Mouse (Mus musculus) midbrain, postnatal 0 days (tissue): ENCODE results near the gene Ccdc152. TPM values are rescaled to one million over a fixed set of nuclear protein-coding genes. Genes with fewer than 3 reads are reported as not detected.

Experiments
- ATAC-seq: fragments of 200-750 bp; cut with Nextera tagmentation; 2 replicates; pipeline ENCODE4 v1.8.0; 2017; ENCODE audit warnings: moderate number of reproducible peaks, mild to moderate bottlenecking, moderate TSS enrichment, moderate library complexity; ENCODE audit not compliant: low FRiP score
- DNase-seq: peaks from one replicate; pipeline ENCODE4 v3.0.0-alpha.2; 2015; ENCODE audit warnings: low spot score
- H3K27ac ChIP-seq: fragments of 300-500 bp; sonication (generic); 2 replicates; pipeline ENCODE4 v1.5.1; 2014; ENCODE audit warnings: low read depth, mild to moderate bottlenecking, low read length, mixed read lengths
- H3K27me3 ChIP-seq: fragments of 300-500 bp; sonication (generic); 2 replicates; pipeline ENCODE4 v1.6.1; 2014; ENCODE audit warnings: low read length, control low read depth, mixed read lengths; ENCODE audit not compliant: insufficient read depth
- H3K36me3 ChIP-seq: fragments of 300-500 bp; sonication (generic); 2 replicates; pipeline ENCODE4 v1.6.1; 2014; ENCODE audit warnings: low read length, control low read depth, mixed read lengths; ENCODE audit not compliant: insufficient read depth
- H3K4me1 ChIP-seq: fragments of 300-500 bp; sonication (generic); 2 replicates; pipeline ENCODE4 v1.6.1; 2014; ENCODE audit warnings: mild to moderate bottlenecking, control low read depth, antibody characterized with exemption, low read length, mixed read lengths; ENCODE audit not compliant: insufficient read depth
- H3K4me2 ChIP-seq: fragments of 300-500 bp; sonication (generic); 2 replicates; pipeline ENCODE4 v1.6.1; 2014; ENCODE audit warnings: low read depth, mild to moderate bottlenecking, low read length, mixed read lengths; ENCODE audit not compliant: poor library complexity, severe bottlenecking
- H3K4me3 ChIP-seq: fragments of 300-500 bp; sonication (generic); 2 replicates; pipeline ENCODE4 v1.5.1; 2014; ENCODE audit warnings: low read depth, mild to moderate bottlenecking, low read length, moderate library complexity
- H3K9ac ChIP-seq: fragments of 300-500 bp; sonication (generic); replicated peaks from 2 replicates; pipeline ENCODE4 v1.6.1; 2014; ENCODE audit warnings: mild to moderate bottlenecking, low read length, moderate library complexity, mixed read lengths; ENCODE audit not compliant: poor library complexity, severe bottlenecking
- H3K9me3 ChIP-seq: fragments of 300-500 bp; sonication (generic); 2 replicates; pipeline ENCODE4 v1.6.1; 2016; ENCODE audit warnings: low read length, control low read depth
- CTCF ChIP-seq: IDR thresholded peaks from 2 replicates; pipeline ENCODE4 v1.5.1; 2016; ENCODE audit warnings: antibody characterized with exemption, mild to moderate bottlenecking
- WGBS: fragments of 180-500 bp; shearing (Covaris S2); extraction: QIAGEN DNeasy Blood & Tissue Kit; methylation state at CpG from one replicate; pipeline ENCODE4 v1.1.7; 2014; 5-methylcytosine and 5-hydroxymethylcytosine counted together
- polyA plus RNA-seq: library from polyadenylated mRNA; unstranded; fragments of >200 nt; fragmentation: Nextera tagmentation; extraction: Ambion mirVana; gene quantifications from 2 replicates; pipeline ENCODE4 v1.2.1, GENCODE M21; 2015
- total RNA-seq: library from RNA; depleted of rRNA; stranded (reverse); fragments of >200 nt; gene quantifications from 2 replicates; pipeline ENCODE4 v1.2.3, GENCODE M21; 2014

Ccdc152 gene
- total and polyA plus RNA-seq, 2 experiments from 2014 or later, result 0.42 TPM; not detected in 1

DNA sequence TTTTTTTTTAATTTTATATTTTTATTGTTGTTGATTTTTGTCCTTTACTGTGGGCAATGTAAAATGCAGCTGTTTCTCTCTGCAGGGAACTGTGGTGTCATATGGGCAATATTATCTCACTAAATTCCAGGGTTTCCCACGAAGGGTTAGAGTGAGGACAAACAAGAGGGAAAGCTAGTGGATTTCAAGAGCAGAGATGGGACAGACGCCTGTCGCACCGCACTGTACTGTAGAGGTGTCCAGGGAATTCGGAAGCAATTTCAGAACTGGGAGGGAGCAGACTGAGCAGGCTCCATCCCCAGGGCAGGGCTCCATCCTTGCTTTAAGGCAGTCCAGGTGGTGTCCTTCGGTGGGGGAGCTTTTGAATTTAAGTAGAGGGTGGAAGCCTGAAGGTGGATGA, 32.1 kb downstream of the Ccdc152 start:
- Histone ChIP-seq H3K4me3 (peak overlapping the region; percentile 29), H3K4me2 (peak overlapping the region; percentile 32; the same call in 1 of the 2 replicates), H3K4me1 (0 out of 2 replicates have a peak, but pooled peaks cover 3% of the 10 kb centered on the region), H3K9me3 (no peaks in the 10 kb centered on the region), H3K9ac (no peak overlapping the region), H3K27me3 (no peaks in the 10 kb centered on the region), H3K27ac (no peak overlapping the region), H3K36me3 (no peaks in the 10 kb centered on the region)
- no peak for ATAC-seq
- no peak for DNase-seq
- no peak for TF ChIP-seq CTCF
- WGBS, result 52% methylated on average over 6 of the region's 6 CpGs

GRCm38 (mm10) chr15:3270646-3271077, 32.7 kb downstream of the Ccdc152 start:
- ATAC-seq (no peak), DNase-seq (peak; percentile 48)
- Histone ChIP-seq H3K9me3 (no peaks in the 10 kb centered on the region), H3K27ac (peak overlapping the region; percentile 32; the same call in 1 of the 2 replicates), H3K4me1 (0 out of 2 replicates have a peak, but pooled peaks cover 3% of the 10 kb centered on the region), H3K9ac (0 out of 2 replicates have a peak overlapping the region, but pooled peaks have one; percentile 20), H3K27me3 (no peaks in the 10 kb centered on the region), H3K36me3 (no peaks in the 10 kb centered on the region), H3K4me2 (peak overlapping the region; percentile 44), H3K4me3 (peak overlapping the region; percentile 29)
- WGBS, result 5% methylated on average over 12 of the region's 12 CpGs
- TF ChIP-seq CTCF, result no peak

GRCm38 (mm10) chr15:3269996-3270645, 33.2 kb downstream of the Ccdc152 start:
- H3K4me2 ChIP-seq, result peak overlapping the region; percentile 44
- no peaks in the 10 kb centered on the region for H3K36me3 ChIP-seq
- DNase-seq, result peak; percentile 59
- H3K4me3 ChIP-seq, result peak overlapping the region; percentile 29
- no peaks in the 10 kb centered on the region for H3K9me3 ChIP-seq
- TF ChIP-seq CTCF, result no peak
- no peak for ATAC-seq
- WGBS, result 18% methylated on average over 6 of the region's 6 CpGs
- H3K27ac ChIP-seq, result peak overlapping the region; percentile 32; the same call in 1 of the 2 replicates
- H3K9ac ChIP-seq, result no peak overlapping the region
- 0 out of 2 replicates have a peak, but pooled peaks cover 3% of the 10 kb centered on the region for H3K4me1 ChIP-seq
- no peaks in the 10 kb centered on the region for H3K27me3 ChIP-seq

- ATAC-seq (no peak), DNase-seq (no peak)
- no peaks in the 10 kb centered on the region for H3K36me3 ChIP-seq
- H3K4me1 ChIP-seq, result 0 out of 2 replicates have a peak, but pooled peaks cover 3% of the 10 kb centered on the region
- no peak overlapping the region for H3K4me3 ChIP-seq
- no peak overlapping the region for H3K4me2 ChIP-seq
- no peak overlapping the region for H3K9ac ChIP-seq
- TF ChIP-seq CTCF, result no peak
- no peaks in the 10 kb centered on the region for H3K27me3 ChIP-seq
- H3K9me3 ChIP-seq, result no peaks in the 10 kb centered on the region
- no peak overlapping the region for H3K27ac ChIP-seq
- WGBS, result 84% methylated on average over 4 of the region's 4 CpGs
Measured at GRCm38 (mm10) chr15:3269496-3269895, 33.8 kb downstream of the Ccdc152 start.

DNA sequence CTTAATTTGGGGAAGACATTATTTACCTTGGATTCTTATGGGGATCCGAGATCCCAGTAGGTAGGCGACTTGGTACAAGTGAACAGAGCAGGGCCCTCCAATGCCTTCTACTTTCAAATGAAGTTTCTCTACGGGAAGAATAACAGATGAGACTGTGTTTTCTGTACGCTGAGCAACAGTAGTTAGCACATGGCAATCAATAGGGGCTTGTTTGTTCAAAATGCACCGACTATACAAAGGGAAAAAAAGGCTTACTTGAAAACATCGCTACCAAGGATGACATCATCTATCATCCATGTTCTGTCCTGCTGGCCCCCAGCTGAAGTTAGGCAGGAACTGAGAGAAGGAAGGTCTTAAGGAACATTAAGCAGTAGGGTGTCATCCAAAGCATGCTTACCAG, 35.1 kb downstream of the Ccdc152 start, which contains the start of gene Selenop:
TSS of gene Selenop (plus strand) at position 301 of the 400 bp plus-strand sequence.
- Histone ChIP-seq H3K36me3 (no peaks in the 10 kb centered on the region), H3K4me1 (0 out of 2 replicates have a peak, but pooled peaks cover 3% of the 10 kb centered on the region), H3K27me3 (no peaks in the 10 kb centered on the region), H3K27ac (no peak within 1 kb of the TSS), H3K9ac (no peak within 1 kb of the TSS), H3K4me2 (no peak within 1 kb of the TSS), H3K9me3 (no peaks in the 10 kb centered on the region), H3K4me3 (no peak within 1 kb of the TSS)
- no peak for TF ChIP-seq CTCF
- ATAC-seq (no peak), DNase-seq (no peak)
- 83% methylated on average over 6 of the region's 6 CpGs for WGBS

GRCm38 (mm10) chr15:3264828-3265227, 38.5 kb downstream of the Ccdc152 start:
- TF ChIP-seq CTCF, result no peak
- WGBS, result 95% methylated on average over 1 of the region's 1 CpGs
- H3K27ac ChIP-seq, result no peak overlapping the region

More at GRCm38 (mm10) chr15:3264828-3265227, 38.5 kb downstream of the Ccdc152 start:
- no peaks in the 10 kb centered on the region for H3K4me1 ChIP-seq
- H3K36me3 ChIP-seq, result no peaks in the 10 kb centered on the region
- DNase-seq (no peak), ATAC-seq (no peak)
- H3K9me3 ChIP-seq, result no peaks in the 10 kb centered on the region
- H3K4me3 ChIP-seq, result no peak overlapping the region
- no peak overlapping the region for H3K9ac ChIP-seq
- no peak overlapping the region for H3K4me2 ChIP-seq
- no peaks in the 10 kb centered on the region for H3K27me3 ChIP-seq
